Mouse (Mus musculus): ENCODE data around the gene Gm47841. TPM values are rescaled to one million over a fixed set of nuclear protein-coding genes. Genes with fewer than 3 reads are reported as not detected.

The Gm47841 gene
- polyA plus RNA-seq, 1 experiment from 2014 or later, result not detected

DNA sequence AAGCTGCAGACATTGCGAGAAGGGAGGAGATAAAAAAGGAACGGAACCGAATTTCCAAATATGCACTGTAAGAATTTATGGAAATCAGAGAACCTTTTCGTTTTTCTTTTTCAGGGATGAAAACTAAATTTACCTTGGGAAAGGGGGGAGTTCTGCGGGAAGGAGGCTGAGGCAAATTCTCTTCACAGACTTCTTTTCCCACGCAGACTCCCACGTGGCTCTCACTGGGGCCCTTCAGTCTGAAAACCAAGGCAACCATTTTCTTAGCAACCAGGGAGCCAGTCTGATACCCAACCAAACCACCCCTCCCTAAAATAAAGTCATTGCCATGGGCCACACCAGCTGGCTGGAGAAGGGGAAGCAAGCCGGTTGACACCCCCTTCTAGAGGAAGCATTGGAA, 41.5 kb downstream of the Gm47841 start:
- DNase-seq (ENCODE audit: low spot score), result no peak
- Histone ChIP-seq H3K36me3 (peaks cover 13% of the 10 kb centered on the region; the same call in 1 of the 2 replicates), H3K4me3 (no peak overlapping the region), H3K27me3 (ENCODE audit: insufficient read depth, poor library complexity, severe bottlenecking) (peaks cover 15% of the 10 kb centered on the region), H3K9me3 (no peaks in the 10 kb centered on the region), H3K4me1 (replicated peaks) (peaks cover 13% of the 10 kb centered on the region), H3K27ac (no peak overlapping the region)
- 84% methylated on average over 8 of the region's 8 CpGs for WGBS

- DNase-seq (ENCODE audit: low spot score), result no peak
- Histone ChIP-seq H3K27ac (no peak overlapping the region), H3K9me3 (no peaks in the 10 kb centered on the region), H3K4me1 (replicated peaks) (peaks cover 13% of the 10 kb centered on the region), H3K27me3 (ENCODE audit: insufficient read depth, poor library complexity, severe bottlenecking) (peaks cover 15% of the 10 kb centered on the region), H3K36me3 (peaks cover 10% of the 10 kb centered on the region; the same call in 1 of the 2 replicates), H3K4me3 (no peak overlapping the region)
- 77% methylated on average over 3 of the region's 3 CpGs for WGBS
Observed at GRCm38 (mm10) chr15:101004538-101004937, 42.7 kb downstream of the Gm47841 start.

- Histone ChIP-seq H3K4me1 (replicated peaks) (peaks cover 12% of the 10 kb centered on the region), H3K27ac (no peak overlapping the region), H3K9me3 (no peaks in the 10 kb centered on the region), H3K27me3 (ENCODE audit: insufficient read depth, poor library complexity, severe bottlenecking) (peaks cover 9% of the 10 kb centered on the region), H3K4me3 (no peak overlapping the region), H3K36me3 (0 out of 2 replicates have a peak, but pooled peaks cover 5% of the 10 kb centered on the region)
- DNase-seq (ENCODE audit: low spot score), result no peak
- WGBS, result 95% methylated on average over 3 of the region's 3 CpGs
Observed at GRCm38 (mm10) chr15:101002466-101002865, 44.7 kb downstream of the Gm47841 start.

GRCm38 (mm10) chr15:101001685-101002084, 45.5 kb downstream of the Gm47841 start:
- H3K27ac ChIP-seq, result no peak overlapping the region
- WGBS, result 95% methylated on average over 1 of the region's 1 CpGs
- H3K36me3 ChIP-seq, result 0 out of 2 replicates have a peak, but pooled peaks cover 5% of the 10 kb centered on the region
- H3K27me3 ChIP-seq (ENCODE audit: insufficient read depth, poor library complexity, severe bottlenecking), result peaks cover 9% of the 10 kb centered on the region
- H3K4me1 ChIP-seq (replicated peaks), result peaks cover 5% of the 10 kb centered on the region
- no peaks in the 10 kb centered on the region for H3K9me3 ChIP-seq
- no peak overlapping the region for H3K4me3 ChIP-seq
- no peak for DNase-seq (ENCODE audit: low spot score)

DNA sequence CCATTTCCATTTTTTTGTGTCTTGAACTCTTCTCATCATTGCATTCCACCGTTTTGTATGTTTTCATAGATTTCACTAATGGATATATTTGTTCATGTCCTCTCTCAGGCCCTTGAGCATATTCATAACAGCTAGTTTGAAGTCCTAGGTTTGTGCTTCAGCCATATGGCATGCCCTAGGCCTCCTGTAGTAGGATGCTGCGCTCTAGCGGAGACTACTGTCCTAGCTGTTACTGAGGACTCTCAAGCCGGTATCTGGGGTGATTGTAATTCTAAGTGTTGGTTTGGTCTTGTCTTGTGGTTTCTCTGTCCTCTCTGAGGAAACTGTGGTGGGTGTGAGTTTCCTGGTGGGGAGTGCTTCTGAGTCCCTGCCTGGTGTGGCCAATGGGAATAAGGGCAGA, 50.1 kb downstream of the Gm47841 start:
- WGBS, result 36% methylated on average over 4 of the region's 4 CpGs

More for the DNA sequence above, 50.1 kb downstream of the Gm47841 start:
- Histone ChIP-seq H3K4me1 (replicated peaks) (0 out of 2 replicates have a peak, but pooled peaks cover 4% of the 10 kb centered on the region), H3K4me3 (no peak overlapping the region), H3K27ac (no peak overlapping the region), H3K27me3 (ENCODE audit: insufficient read depth, poor library complexity, severe bottlenecking) (no peaks in the 10 kb centered on the region), H3K36me3 (no peaks in the 10 kb centered on the region), H3K9me3 (no peaks in the 10 kb centered on the region)
- peak; percentile 43 for DNase-seq (ENCODE audit: low spot score)

Other genes with a start within 250 kb of the Gm47841 start
- gene Scn8a, start 177.5 kb downstream of the Gm47841 start, polyA plus RNA-seq (2016; fragmentation: Nextera tagmentation; extraction: Ambion mirVana), result 15.2 and 15.7 TPM in 2 replicates
- gene Fignl2, start 31.2 kb upstream of the Gm47841 start, polyA plus RNA-seq (2016; fragmentation: Nextera tagmentation; extraction: Ambion mirVana), result 1.4 TPM in 2 replicates
- gene Ankrd33, start 68.4 kb upstream of the Gm47841 start, polyA plus RNA-seq (2016; fragmentation: Nextera tagmentation; extraction: Ambion mirVana), result not detected in 2 replicates
- 8.7 and 10.8 TPM in 2 replicates for gene Acvrl1, start 81.1 kb upstream of the Gm47841 start, polyA plus RNA-seq (2016; fragmentation: Nextera tagmentation; extraction: Ambion mirVana)
- 6.3 and 10.9 TPM in 2 replicates for gene Acvr1b, start 126.7 kb upstream of the Gm47841 start, polyA plus RNA-seq (2016; fragmentation: Nextera tagmentation; extraction: Ambion mirVana)
- gene Grasp, start 176.8 kb upstream of the Gm47841 start, polyA plus RNA-seq (2016; fragmentation: Nextera tagmentation; extraction: Ambion mirVana), result 5.5 and 5.8 TPM in 2 replicates
- gene Nr4a1, start 206.9 kb upstream of the Gm47841 start, polyA plus RNA-seq (2016; fragmentation: Nextera tagmentation; extraction: Ambion mirVana), result 4.8 and 5.1 TPM in 2 replicates
- gene Atg101, start 236.9 kb upstream of the Gm47841 start, polyA plus RNA-seq (2016; fragmentation: Nextera tagmentation; extraction: Ambion mirVana), result 79.0 and 82.1 TPM in 2 replicates
- gene 6030408B16Rik, start 245.8 kb upstream of the Gm47841 start, polyA plus RNA-seq (2016; fragmentation: Nextera tagmentation; extraction: Ambion mirVana), result 0.27 and 0.39 TPM in 2 replicates